Mouse (Mus musculus) thymus, postnatal 25 days (tissue): ENCODE results near the gene Hipk2.
"Not testable (repeated sequence)": the region's sequence is repeated elsewhere in the genome, so short reads cannot be mapped to it uniquely, and the experiment has no call there.

Experiments used
- DNase-seq: peaks from one replicate; pipeline ENCODE4 v3.0.0; 2022

Gene Hipk2

DNA sequence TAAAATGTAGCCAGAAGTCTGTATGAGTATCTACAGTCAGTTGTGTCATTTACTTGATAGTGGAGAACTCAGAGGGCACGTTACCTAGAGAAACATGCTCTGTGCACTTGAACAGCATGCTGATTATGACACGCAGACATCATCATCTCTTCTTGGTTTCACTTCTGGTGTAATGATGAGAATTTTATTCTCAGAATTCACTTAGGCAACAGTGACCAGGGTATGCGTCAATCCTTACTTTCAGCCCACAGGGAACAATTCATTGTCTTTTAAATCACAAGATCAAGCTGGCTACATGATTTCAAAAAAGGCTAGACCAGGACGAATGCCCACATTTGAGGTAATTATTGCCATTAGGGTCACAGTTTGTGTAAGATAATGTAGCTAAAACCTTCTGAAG, 185.3 kb downstream of the Hipk2 start:
- DNase-seq = no peak

DNA sequence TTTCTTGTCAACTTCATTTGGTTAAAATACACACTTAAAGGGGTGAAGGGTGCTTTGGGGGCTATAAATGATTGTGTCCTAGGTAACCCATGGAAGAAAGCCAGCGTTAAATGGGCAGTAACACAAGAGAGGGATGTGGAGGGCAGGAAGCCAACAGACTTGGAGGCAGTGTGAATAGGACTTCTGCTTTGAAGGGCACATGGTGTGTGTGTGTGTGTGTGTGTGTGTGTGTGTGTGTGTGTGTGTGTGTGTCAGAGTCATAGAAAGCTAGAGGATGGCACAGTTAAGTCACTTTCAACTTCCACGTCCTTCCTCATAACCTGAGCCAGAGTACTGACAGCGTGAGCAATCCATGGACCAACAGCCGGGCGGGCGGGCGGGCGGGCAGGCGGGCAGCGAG, 187.1 kb downstream of the Hipk2 start:
- DNase-seq = no peak

DNA sequence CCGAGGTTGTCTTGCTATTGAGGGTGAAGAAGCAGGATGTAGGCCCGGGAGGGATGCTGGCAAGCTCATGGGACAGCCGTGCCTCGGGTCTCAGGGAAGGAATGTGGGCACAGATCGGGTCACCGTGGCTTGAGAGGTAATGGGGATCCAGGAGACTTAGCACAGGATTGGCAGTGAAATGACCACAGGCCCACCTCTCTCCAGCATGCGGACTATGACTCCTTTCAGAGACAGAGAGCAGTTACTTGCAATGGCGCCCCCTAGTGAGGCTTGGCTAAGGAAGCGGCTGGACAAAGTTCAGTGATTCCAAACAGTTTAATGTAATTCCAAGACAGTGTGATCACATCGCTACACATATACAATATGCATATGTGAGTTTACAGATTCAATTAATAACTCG, 188.7 kb downstream of the Hipk2 start:
- DNase-seq = peak; percentile 22

DNA sequence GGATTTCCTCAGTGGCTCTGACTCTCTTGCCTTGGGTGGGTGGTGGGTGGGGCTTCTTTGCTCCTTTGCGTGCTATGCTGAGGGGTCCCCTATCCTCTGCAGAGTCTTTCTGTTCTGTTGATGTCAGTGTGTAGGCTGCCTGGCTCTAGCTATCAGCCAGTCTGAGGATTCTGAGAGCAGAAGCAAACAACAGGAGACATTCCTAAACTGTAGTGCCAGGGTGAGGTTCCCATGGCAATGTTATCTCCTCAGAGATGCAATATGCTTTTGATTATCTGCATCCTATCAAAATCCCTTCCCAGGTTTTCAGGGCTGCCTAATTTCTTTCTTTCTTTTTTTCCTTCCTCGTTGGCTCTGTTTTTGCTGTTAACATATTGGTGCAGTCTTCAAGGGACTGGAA, 193.4 kb downstream of the Hipk2 start:
- DNase-seq = no peak

DNA sequence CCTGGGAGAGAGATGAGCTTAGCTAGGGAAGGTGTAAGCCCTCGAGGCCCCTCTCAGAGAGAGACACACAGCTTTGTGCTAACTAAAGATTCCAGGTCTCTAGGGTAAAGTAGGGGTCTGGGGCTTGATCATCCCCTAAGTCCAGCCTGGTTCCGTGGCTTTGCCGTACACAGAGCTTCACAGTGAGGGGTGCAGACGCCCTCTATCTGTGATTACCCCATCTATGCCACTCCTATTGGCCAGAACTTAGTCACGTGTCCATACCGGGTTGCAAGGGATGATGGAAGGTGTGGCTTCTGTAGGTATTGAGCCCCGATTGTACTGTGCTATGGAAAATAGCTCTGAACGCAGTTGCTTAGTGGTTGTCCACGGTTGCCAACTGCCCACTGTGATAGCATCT, 198.3 kb downstream of the Hipk2 start:
- DNase-seq = no peak

DNA sequence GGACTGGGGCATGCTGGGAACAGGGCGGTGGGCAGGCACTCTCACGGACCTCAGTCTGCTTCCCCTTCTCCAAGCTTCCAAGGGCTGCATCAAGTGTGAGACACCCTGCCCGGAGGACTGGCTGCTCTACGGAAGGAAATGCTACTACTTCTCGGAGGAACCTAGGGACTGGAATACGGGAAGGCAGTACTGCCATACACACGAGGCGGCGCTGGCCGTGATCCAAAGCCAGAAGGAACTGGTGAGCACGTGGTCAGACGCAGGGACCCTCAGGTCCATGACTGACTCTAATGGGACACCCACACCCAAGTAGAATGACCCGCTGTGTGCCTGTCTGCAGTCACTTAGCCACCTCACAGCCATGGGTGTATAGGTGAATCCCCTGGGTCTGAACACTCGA, 199.2 kb downstream of the Hipk2 start:
- no peak for DNase-seq

- DNase-seq = no peak
Measured at GRCm38 (mm10) chr6:38676217-38676616, 199.7 kb downstream of the Hipk2 start.

GRCm38 (mm10) chr6:38672011-38672410, 204.0 kb downstream of the Hipk2 start:
- no peak for DNase-seq

GRCm38 (mm10) chr6:38671270-38671669, 204.7 kb downstream of the Hipk2 start:
- no peak for DNase-seq

DNA sequence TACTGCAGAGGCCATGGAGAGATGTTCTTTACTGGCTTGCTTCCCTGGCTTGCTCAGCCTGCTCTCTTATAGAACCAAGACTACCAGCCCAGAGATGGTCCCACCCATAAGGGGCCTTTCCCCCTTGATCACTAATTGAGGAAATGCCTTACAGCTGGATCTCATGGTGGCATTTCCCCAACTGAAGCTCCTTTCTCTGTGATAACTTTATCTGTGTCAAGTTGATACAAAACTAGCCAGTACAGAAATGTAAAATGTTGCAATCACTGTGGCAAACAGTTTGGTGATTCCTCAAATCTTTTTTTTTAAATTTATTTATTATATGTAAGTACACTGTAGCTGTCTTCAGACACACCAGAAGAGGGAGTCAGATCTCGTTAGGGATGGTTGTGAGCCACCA, 205.5 kb downstream of the Hipk2 start:
- DNase-seq = not testable (repeated sequence)

- DNase-seq = no peak
Measured at GRCm38 (mm10) chr6:38669580-38669979, 206.4 kb downstream of the Hipk2 start.

DNA sequence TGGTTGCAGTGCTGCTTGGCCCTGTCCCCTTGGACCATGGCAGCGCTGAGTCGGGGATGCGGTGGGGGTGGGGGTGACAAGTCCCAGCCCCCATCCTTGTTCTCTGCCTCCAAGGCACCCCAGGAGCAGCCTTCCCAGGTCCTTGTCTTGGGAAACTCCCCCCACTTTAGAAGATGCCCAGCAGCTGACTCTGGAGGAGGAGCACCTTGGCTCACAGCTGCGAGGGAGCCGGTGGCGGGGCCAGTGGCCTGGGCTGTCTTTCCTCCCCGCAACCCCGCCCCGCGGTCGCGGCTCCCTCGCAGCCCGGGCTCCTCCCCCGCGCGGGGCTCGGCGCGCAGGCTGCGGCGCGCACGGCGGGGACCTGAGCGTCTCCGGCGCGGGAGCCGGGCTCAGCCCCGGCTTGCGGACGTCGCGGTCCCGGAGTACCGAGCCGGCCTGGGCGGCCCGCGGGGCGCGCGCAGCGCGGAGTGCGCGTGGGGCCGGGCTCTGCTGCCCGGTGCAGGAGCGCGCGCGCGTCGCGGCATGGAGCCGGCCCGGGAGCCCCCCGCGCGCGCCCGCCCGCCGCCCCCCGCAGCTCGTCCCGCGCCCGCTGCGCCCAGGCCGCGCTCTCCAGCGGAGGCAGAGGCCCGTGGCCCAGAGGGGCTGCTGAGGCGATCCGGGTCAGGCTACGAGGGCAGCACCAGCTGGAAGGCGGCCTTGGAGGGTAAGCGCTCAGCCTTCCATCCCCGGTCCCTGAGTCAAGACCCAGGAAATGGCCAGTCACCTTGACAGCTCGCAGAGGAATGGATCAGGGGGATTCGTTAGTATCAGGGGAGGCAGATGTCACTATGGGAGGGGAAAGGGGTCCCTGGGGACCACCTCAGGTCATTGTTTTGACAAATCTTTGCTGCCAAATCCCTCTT, 213.0 kb downstream of the Hipk2 start, which contains the start of gene Clec2l:
Gene Clec2l (plus strand): TSS at position 356 of the 902 bp plus-strand sequence.
- no peak for DNase-seq

DNA sequence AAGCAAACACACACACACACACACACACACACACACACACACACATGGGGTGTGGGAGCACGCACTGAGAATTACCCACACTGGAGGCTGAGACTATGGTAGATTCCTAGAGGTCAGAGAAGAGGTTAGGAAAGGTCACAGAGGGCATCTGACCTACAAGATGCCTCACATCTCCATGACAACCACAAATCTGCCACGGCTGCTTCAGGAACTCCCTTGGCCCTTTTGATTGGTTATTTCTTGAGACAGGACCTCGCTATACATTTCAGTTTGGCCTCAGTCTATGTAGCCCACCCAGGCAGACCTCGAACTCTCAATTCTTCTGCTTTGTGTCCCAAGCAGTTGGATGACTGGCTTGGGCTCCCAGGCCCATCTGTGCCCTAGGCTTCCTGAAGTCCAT, 214.3 kb downstream of the Hipk2 start:
- no peak for DNase-seq

- peak; percentile 60 for DNase-seq
Measured at GRCm38 (mm10) chr6:38650263-38650937, 225.6 kb downstream of the Hipk2 start.

DNA sequence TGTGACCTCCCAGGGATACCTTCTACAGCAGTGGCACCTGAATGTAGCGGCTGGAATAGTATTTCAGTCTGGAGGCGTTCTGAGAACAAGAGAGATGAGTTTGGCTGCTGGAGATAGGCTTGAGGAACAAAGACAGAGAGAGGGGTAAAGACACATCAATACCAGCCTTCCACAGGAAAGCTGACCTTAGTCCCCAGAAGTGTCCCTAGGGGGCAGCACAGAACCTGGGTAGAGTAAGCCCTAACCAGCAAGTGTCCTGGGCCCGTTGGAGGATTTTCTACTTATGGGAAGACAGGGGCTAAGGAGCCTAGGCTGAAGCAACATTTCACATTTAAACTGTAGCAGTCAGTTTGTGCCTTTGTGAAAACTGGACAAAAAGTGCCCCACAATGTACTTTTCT, 226.4 kb downstream of the Hipk2 start:
- peak; percentile 21 for DNase-seq
